Mouse (Mus musculus) limb, embryonic 10.5 days (tissue): ENCODE data around the gene Gm28047. TPM values are rescaled to one million over a fixed set of nuclear protein-coding genes. Genes with fewer than 3 reads are reported as not detected.

Experiments
- DNase-seq: peaks from one replicate; pipeline ENCODE4 v3.0.0-alpha.2; 2017; ENCODE audit warnings: low spot score
- H3K27ac ChIP-seq: fragments of 300-500 bp; sonication (generic); 2 replicates; pipeline ENCODE4 v1.5.1; 2016; ENCODE audit warnings: mild to moderate bottlenecking
- H3K27me3 ChIP-seq: fragments of 300-500 bp; sonication (generic); 2 replicates; pipeline ENCODE4 v1.6.1; 2016; ENCODE audit warnings: low read depth, mild to moderate bottlenecking; ENCODE audit not compliant: poor library complexity, severe bottlenecking
- H3K36me3 ChIP-seq: fragments of 300-500 bp; sonication (generic); 2 replicates; pipeline ENCODE4 v1.6.1; 2016; ENCODE audit warnings: mild to moderate bottlenecking, moderate library complexity
- H3K4me1 ChIP-seq: fragments of 300-500 bp; sonication (generic); 2 replicates; pipeline ENCODE4 v1.6.1; 2016
- H3K4me3 ChIP-seq: fragments of 300-500 bp; sonication (generic); 2 replicates; pipeline ENCODE4 v1.5.1; 2016; ENCODE audit warnings: mild to moderate bottlenecking, moderate library complexity
- H3K9me3 ChIP-seq: fragments of 300-500 bp; sonication (generic); replicated peaks from 2 replicates; pipeline ENCODE4 v1.6.1; 2016; ENCODE audit warnings: mild to moderate bottlenecking
- WGBS: fragments of 180-500 bp; shearing (Covaris S2); methylation state at CpG from one replicate; pipeline ENCODE4 v1.1.7; 2016; 5-methylcytosine and 5-hydroxymethylcytosine counted together
- microRNA counts: library from miRNA; unstranded; fragments of <30 nt; microRNA quantifications from one replicate; lab custom pipeline; 2017
- microRNA-seq: library from miRNA; unstranded; fragments of <30 nt; microRNA quantifications from one replicate; pipeline ENCODE4, GENCODE M21; 2017
- polyA plus RNA-seq: library from polyadenylated mRNA; unstranded; fragments of >200 nt; fragmentation: Nextera tagmentation; extraction: Ambion mirVana; gene quantifications from 2 replicates; pipeline ENCODE4 v1.2.1, GENCODE M21; 2016

Gm28047 gene
- polyA plus RNA-seq, 1 experiment from 2014 or later = 0.31 TPM

GRCm38 (mm10) chr15:102485853-102486252, 139.0 kb downstream of the Gm28047 start:
- DNase-seq = no peak
- no peaks in the 10 kb centered on the region for H3K4me1 ChIP-seq
- H3K4me3 ChIP-seq = no peak overlapping the region
- H3K27me3 ChIP-seq = no peaks in the 10 kb centered on the region
- WGBS = 89% methylated on average over 12 of the region's 12 CpGs
- peaks cover 99% of the 10 kb centered on the region for H3K36me3 ChIP-seq
- no peaks in the 10 kb centered on the region for H3K9me3 ChIP-seq
- no peak overlapping the region for H3K27ac ChIP-seq

DNA sequence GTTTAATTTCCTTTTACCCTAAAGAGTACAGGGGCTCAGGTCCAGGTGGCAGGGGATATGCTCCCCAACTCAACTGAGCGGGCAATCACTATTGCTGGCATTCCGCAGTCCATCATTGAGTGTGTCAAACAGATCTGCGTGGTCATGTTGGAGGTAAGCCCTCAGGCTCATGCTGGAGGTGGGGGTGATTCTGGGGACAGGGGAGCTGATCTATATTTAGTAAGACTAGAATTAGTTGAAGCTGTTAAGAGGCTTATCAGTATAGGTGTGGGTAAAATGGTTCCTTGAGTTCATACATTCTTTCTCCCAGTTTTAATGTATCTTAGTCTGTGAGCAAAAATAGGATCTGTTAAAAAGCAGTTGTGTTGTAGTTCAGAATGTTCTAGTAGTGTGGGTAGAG, 141.7 kb downstream of the Gm28047 start:
- H3K27ac ChIP-seq = no peak overlapping the region
- H3K4me1 ChIP-seq = no peaks in the 10 kb centered on the region
- H3K4me3 ChIP-seq = no peak overlapping the region
- H3K9me3 ChIP-seq = no peaks in the 10 kb centered on the region
- 95% methylated on average over 3 of the region's 3 CpGs for WGBS
- H3K36me3 ChIP-seq = peaks cover 97% of the 10 kb centered on the region
- no peaks in the 10 kb centered on the region for H3K27me3 ChIP-seq
- DNase-seq = no peak

DNA sequence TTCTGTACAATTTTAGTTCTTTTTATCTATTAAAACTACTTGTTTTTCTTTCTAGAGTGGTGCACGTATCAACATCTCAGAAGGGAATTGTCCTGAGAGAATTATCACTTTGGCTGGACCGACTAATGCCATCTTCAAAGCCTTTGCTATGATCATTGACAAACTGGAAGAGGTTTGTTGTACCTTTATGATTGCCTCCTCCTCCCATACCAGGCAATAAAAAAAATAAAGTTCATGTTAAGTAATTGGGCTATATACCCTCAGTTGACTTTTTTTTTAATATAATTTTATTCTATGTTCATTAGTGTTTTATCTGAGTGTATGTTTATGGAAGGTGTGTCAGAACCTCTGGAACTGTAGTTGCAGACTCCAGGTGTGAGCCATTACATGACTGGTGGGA, 150.3 kb downstream of the Gm28047 start:
- no peak for DNase-seq
- H3K36me3 ChIP-seq = peaks cover 68% of the 10 kb centered on the region

More for the DNA sequence above, 150.3 kb downstream of the Gm28047 start:
- Histone ChIP-seq H3K27me3 (no peaks in the 10 kb centered on the region), H3K4me3 (no peak overlapping the region), H3K4me1 (peaks cover 13% of the 10 kb centered on the region), H3K9me3 (no peaks in the 10 kb centered on the region), H3K27ac (no peak overlapping the region)
- 95% methylated on average over 2 of the region's 2 CpGs for WGBS

MicroRNA genes within 50 kb of the gene (microRNA counts, 519-probe panel; counts per million panel counts)
- 684 counts per million, percentile 72 among the panel's probes with 10 or more counts for microRNA mmu-miR-688 (lab: Ali Mortazavi, UCI)

Small RNA genes lying within 50 kb of the gene (microRNA-seq; reads per million reads assigned to microRNA genes)
- gene Mir688 = 0.88 reads per million

Other genes with a start within 250 kb of the Gm28047 start
- 9.1 and 9.8 TPM in 2 replicates for gene Sp1, start 218.9 kb downstream of the Gm28047 start, polyA plus RNA-seq
- gene Amhr2, start 179.7 kb downstream of the Gm28047 start, polyA plus RNA-seq = 0.15 TPM in 1 of 2 replicates, not detected in the other
- gene Prr13, start 166.0 kb downstream of the Gm28047 start, polyA plus RNA-seq = 57.6 and 60.5 TPM in 2 replicates
- gene Pcbp2, start 154.5 kb downstream of the Gm28047 start, polyA plus RNA-seq = 230 and 235 TPM in 2 replicates
- 3.8 and 4.8 TPM in 2 replicates for gene Gm10337, start 121.3 kb downstream of the Gm28047 start, polyA plus RNA-seq
- 23.8 and 27.7 TPM in 2 replicates for gene Map3k12, start 108.0 kb downstream of the Gm28047 start, polyA plus RNA-seq
- gene Tarbp2, start 106.9 kb downstream of the Gm28047 start, polyA plus RNA-seq = 143 and 150 TPM in 2 replicates
- gene Npff, start 100.1 kb downstream of the Gm28047 start, polyA plus RNA-seq = 1.7 and 1.8 TPM in 2 replicates
- gene Atf7, start 397 bp upstream of the Gm28047 start, polyA plus RNA-seq = 22.2 and 27.0 TPM in 2 replicates
- gene Atp5g2, start 47.3 kb upstream of the Gm28047 start, polyA plus RNA-seq = 61.8 and 74.3 TPM in 2 replicates
- gene Calcoco1, start 97.1 kb upstream of the Gm28047 start, polyA plus RNA-seq = 26.3 and 33.5 TPM in 2 replicates